Mouse (Mus musculus): Measurements from ENCODE around the gene Rdh16f2. TPM values are rescaled to one million over a fixed set of nuclear protein-coding genes. Genes with fewer than 3 reads are reported as not detected.
"Not testable (repeated sequence)": the region's sequence is repeated elsewhere in the genome, so short reads cannot be mapped to it uniquely, and the experiment has no call there.

Rdh16f2 gene
- total RNA-seq (2015): not detected in 2 replicates
- total RNA-seq (2017): not detected in 2 replicates

GRCm38 (mm10) chr10:127866232-127866631 is at the start of gene Rdh16f2:
Rdh16f2 (plus strand) TSS chr10:127866474.
- ATAC-seq (replicated peaks; ENCODE audit: poor library complexity): no peak

GRCm38 (mm10) chr10:127817268-127817910 is 48.9 kb upstream of the Rdh16f2 start:
- ATAC-seq (replicated peaks; ENCODE audit: poor library complexity): not testable (repeated sequence)

- not testable (repeated sequence) for ATAC-seq (replicated peaks; ENCODE audit: poor library complexity)
These were observed 44.5 kb upstream of the Rdh16f2 start for GRCm38 (mm10) chr10:127821806-127822205.

GRCm38 (mm10) chr10:127825386-127825785 is 40.9 kb upstream of the Rdh16f2 start:
- ATAC-seq (replicated peaks; ENCODE audit: poor library complexity): peak; percentile 73

GRCm38 (mm10) chr10:127829121-127829520 is 37.2 kb upstream of the Rdh16f2 start:
- no peak for ATAC-seq (replicated peaks; ENCODE audit: poor library complexity)

GRCm38 (mm10) chr10:127834186-127834585 is 32.1 kb upstream of the Rdh16f2 start:
- ATAC-seq (replicated peaks; ENCODE audit: poor library complexity): not testable (repeated sequence)

GRCm38 (mm10) chr10:127835292-127835691 is 31.0 kb upstream of the Rdh16f2 start:
- no peak for ATAC-seq (replicated peaks; ENCODE audit: poor library complexity)

GRCm38 (mm10) chr10:127837793-127838192 is 28.5 kb upstream of the Rdh16f2 start:
- not testable (repeated sequence) for ATAC-seq (replicated peaks; ENCODE audit: poor library complexity)

GRCm38 (mm10) chr10:127838539-127838938 is 27.7 kb upstream of the Rdh16f2 start:
- no peak for ATAC-seq (replicated peaks; ENCODE audit: poor library complexity)

- ATAC-seq (replicated peaks; ENCODE audit: poor library complexity): no peak
These were observed 25.5 kb upstream of the Rdh16f2 start for GRCm38 (mm10) chr10:127840776-127841175.

- not testable (repeated sequence) for ATAC-seq (replicated peaks; ENCODE audit: poor library complexity)
These were observed 20.3 kb upstream of the Rdh16f2 start for GRCm38 (mm10) chr10:127845945-127846344.

- ATAC-seq (replicated peaks; ENCODE audit: poor library complexity): no peak
These were observed 18.2 kb upstream of the Rdh16f2 start for GRCm38 (mm10) chr10:127848089-127848488.

GRCm38 (mm10) chr10:127849628-127850027 is 16.6 kb upstream of the Rdh16f2 start, which contains the start of gene Rdh19:
Rdh19 (plus strand) TSS chr10:127849928.
- ATAC-seq (replicated peaks; ENCODE audit: poor library complexity): no peak

GRCm38 (mm10) chr10:127856376-127856775 is 9.9 kb upstream of the Rdh16f2 start:
- ATAC-seq (replicated peaks; ENCODE audit: poor library complexity): no peak

GRCm38 (mm10) chr10:127864931-127865330 is 1.3 kb upstream of the Rdh16f2 start:
- no peak for ATAC-seq (replicated peaks; ENCODE audit: poor library complexity)

- no peak; the same call in 1 of the 2 replicates for ATAC-seq (replicated peaks; ENCODE audit: poor library complexity)
These were observed 6.2 kb downstream of the Rdh16f2 start for GRCm38 (mm10) chr10:127872484-127872883.

- ATAC-seq (replicated peaks; ENCODE audit: poor library complexity): 0 out of 2 replicates have a peak, but pooled peaks have one; percentile 29
These were observed 11.4 kb downstream of the Rdh16f2 start for GRCm38 (mm10) chr10:127877681-127878080.

- ATAC-seq (replicated peaks; ENCODE audit: poor library complexity): no peak
These were observed 12.2 kb downstream of the Rdh16f2 start for GRCm38 (mm10) chr10:127878262-127879057.

GRCm38 (mm10) chr10:127879155-127879688 is 12.9 kb downstream of the Rdh16f2 start:
- peak; percentile 61 for ATAC-seq (replicated peaks; ENCODE audit: poor library complexity)

- no peak for ATAC-seq (replicated peaks; ENCODE audit: poor library complexity)
These were observed 14.8 kb downstream of the Rdh16f2 start for GRCm38 (mm10) chr10:127881041-127881440.

- no peak for ATAC-seq (replicated peaks; ENCODE audit: poor library complexity)
These were observed 20.3 kb downstream of the Rdh16f2 start for GRCm38 (mm10) chr10:127886551-127886950.

GRCm38 (mm10) chr10:127886971-127887370 is 20.7 kb downstream of the Rdh16f2 start:
- ATAC-seq (replicated peaks; ENCODE audit: poor library complexity): no peak

Measured in megakaryocyte progenitor cell, adult 5-6 weeks (primary cell).